Mouse (Mus musculus) frontal cortex, postnatal 25 days (tissue): Measurements from ENCODE around the gene Dglucy.

Experiments used
- DNase-seq, 2 experiments: peaks; one replicate each; pipeline ENCODE4 v3.0.0; 2022; ENCODE audit warnings: low spot score in 2 of 2

Dglucy gene

DNA sequence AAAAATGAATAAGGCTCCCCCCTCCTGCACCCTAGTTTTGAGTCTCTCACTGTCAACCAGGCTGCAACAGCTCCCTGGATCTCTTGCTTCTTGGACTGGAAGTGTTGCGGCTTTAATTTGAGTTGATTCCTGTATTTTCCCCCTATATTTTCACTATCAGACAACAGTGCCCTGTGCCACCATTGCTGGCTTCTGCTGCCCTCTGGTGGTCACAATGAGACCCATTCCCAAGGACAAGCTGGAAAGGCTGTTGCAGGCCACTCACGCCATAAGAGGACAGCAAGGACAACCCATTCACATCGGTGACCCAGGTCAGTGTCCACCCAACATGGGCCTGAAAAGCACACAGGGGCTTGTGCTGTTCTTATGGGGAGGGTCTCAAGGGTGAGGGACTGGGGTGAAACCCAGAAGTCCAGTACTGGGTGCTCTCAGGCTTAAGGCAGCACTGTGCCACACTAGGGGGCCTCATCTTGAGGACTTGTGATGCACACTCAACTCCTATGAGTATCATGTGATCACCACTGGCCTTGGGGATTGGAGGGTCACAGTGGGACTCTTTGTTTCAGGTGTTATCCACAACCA, 62.4 kb downstream of the Dglucy start:
- DNase-seq, result peak; percentile 70 to 81

DNA sequence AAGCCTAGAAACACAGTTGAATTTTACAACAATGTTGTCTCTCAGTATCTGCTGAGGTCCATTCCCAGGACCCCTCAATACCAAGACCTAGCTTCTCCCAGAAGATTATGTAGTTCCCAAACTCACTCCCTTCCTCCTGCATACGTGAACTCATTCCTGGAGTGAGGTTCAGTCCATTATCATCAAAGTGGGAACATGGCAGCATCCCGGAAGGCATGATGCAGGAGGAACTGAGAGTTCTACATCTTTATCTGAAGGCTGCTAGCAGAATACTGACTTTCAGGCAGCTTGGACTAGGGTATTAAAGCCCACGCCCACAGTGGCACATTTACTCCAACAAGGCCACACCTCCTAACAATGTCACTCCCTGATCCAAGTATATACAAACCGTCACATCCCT, 64.3 kb downstream of the Dglucy start:
- DNase-seq, result no peak

DNA sequence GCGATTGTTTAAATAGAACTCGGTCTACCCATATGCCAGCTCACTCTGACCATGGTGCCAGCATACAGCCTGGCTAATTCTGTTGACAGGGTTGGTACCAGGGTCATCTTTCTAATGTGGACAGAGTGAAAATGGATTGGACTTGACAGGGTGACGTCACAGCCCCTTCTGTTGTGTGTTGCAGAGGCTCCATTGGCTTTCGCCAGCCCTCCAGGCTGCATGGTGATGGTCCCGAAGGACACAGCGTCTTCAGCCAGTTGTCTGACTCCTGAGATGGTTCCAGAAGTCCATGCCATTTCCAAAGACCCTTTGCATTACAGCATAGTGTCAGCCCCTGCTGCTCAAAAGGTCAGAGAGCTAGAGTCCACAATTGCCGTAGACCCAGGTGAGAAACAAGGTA, 65.7 kb downstream of the Dglucy start:
- no peak for DNase-seq

DNA sequence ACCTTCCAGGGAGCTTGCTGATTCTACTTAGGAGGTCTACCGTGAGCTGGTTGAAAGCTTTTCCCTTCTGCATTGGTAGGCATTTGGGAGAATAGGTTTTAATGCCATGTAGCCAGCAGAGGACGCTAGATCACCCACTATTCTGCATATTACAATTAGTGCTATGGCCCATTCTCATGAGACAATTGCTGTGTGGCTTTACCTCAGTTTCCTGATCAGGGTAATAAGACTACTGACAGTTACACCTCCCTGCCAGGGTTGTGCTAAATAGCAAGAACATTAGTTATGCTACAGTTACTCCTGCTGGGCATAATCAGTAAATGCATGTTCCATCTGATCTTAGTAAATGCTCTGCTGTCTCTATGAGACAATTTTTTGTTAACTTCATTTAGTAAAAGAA, 67.0 kb downstream of the Dglucy start:
- no peak for DNase-seq

DNA sequence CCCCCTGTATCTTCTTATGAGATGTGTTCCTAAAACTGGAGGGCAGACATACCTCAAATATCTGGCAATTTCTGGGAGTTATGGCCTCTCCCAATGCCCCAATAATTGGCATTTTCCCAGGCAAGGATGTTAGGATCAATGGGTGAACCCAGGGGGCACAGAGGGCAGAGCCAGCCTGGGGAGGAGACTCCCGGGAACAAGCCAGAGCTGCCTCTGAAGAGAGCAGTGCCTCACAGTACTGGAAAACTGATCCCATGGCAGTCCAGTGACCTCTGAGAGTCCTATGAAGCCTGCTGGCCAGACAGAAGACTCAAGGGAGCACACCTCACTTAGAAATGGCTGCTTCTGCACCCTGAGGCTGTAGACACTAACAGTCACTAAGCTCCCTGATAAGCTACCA, 67.7 kb downstream of the Dglucy start:
- no peak for DNase-seq

DNA sequence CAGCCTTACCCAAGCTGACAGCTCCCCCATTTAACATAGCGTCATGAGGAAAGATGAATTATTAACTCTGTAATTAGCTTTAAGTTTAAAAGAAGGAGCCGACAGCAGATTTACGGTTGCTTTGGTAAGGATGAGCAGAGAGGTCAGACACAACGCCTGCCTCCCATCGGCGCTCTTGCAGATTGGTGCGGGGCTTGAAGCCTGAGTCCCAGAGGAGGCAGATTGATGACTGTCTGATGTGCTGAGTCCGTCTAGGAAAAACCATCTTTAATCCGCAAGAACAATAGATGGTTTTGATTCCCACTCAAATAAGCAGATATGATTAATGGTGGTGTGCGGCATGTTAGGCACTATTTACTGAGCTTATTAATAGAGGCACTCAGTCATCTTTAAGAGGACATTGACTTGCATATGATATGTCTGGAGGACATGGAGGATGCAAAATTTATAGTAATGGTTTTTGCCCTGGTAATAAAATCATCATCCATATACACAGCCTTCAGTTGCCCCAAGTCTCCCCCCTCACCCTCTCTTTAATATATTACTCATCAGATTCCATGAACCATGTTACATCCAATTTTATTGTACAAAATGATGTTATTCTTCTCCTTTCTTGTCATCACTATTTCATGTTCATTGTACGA, 68.7 kb downstream of the Dglucy start:
- no peak for DNase-seq

DNA sequence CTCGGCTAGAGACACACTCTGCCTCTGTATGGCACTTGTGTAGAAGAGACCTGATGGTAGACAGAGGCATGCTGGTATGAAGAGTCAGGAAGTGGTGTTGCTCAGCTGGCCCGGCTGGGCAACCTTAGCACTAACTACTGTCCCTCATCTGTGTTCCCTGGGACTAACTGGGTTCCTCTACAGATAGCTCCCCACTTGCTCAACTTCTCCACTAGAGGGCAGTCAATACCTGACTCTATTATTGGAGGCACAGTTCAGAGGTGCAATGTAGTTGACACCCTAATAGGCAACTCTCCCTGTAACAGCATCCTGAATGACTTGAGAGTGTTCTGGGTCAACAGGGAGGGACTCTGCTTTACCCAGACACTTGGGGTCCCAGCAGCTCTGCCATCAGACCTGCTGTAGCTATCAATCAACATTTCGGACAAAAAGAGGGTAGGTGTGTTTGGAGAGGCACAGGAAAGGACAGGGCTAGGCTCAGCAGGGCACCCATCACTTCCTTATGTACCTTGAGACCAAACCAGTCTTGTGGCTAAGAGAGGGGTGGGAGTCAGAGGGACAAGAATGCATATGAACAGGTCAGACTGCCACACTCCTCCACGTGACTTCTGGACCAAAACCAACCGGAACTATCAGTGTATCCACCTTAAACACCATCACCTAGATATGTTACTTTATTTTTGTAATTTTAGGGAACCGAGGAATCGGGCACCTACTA, 70.7 kb downstream of the Dglucy start:
- DNase-seq, result peak in 1 of 2 experiments; percentile 40

DNA sequence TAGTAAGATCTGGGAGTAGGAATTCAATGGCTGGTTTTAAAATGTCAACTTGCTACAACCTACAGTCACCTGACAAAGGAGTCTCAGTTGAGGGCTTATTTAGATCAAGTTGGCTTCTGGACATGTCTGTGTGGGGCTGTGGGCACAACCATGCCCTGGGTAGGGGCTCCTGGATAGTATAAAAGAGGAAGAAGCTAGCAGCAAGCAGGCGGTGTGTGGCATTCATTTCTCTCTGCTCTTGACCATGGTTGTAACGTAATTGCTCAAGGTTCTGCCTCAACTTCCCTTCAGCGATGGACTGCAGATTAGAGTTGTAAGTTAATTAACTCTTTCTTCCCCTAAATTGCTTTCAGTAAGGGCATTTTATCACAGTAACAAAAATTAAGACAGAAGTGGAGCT, 73.5 kb downstream of the Dglucy start:
- DNase-seq, result no peak

DNA sequence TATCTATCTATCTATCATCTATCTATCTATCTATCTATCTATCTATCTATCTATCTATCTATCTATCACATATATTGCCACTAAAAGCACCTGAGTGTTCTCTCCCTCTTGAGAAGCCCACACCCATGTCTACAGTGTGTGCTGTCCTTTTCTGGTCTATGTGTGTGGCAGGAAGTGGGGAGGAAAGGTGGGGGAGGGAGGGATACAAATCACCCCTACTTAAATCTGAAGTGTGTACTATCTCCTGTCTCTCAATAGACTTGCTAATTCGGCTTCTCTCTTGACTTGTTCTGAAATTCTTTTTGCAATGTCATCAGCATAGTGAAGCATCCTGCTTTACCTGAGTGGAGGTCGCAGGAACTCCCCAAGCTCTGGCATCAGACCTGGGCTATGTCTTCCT, 77.5 kb downstream of the Dglucy start:
- no peak for DNase-seq

DNA sequence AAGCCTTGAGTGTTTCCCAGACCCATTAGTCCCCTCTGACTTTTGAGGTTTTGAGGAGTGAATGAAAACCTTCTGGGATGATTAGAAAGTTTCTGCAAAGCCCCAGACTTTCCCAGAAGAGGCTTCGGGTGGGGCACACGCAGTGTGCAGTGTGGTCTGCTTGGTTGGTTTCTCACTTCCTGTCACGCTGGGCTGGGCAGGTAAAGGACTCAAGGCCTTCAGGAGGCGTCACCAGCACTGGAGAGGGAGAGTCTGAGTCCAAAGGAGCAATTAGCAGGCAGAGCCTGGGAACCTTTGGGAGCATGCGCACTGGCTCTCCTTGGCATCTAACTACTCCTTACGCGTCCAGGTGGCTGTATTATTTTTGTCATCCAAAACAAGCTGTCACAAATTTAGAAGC, 78.9 kb downstream of the Dglucy start:
- no peak for DNase-seq

DNA sequence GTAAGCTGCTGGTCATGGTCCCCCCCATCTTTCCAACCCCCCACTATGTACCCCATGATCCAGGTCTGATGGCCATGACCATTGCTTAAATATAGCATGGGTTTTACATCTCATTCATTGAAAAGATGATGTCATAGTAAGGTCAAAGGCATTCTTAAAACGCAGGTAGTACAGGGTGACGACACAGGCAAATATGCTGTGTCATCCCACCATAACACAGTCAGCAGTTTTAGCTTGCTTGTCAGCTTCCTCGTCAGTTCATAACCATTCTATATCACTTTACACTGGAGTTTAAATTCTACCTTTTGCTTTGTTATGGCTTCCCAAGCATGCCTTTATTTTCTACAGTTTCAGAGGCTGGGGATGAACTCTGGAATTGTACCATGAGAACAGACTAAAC, 83.4 kb downstream of the Dglucy start:
- DNase-seq, result no peak

DNA sequence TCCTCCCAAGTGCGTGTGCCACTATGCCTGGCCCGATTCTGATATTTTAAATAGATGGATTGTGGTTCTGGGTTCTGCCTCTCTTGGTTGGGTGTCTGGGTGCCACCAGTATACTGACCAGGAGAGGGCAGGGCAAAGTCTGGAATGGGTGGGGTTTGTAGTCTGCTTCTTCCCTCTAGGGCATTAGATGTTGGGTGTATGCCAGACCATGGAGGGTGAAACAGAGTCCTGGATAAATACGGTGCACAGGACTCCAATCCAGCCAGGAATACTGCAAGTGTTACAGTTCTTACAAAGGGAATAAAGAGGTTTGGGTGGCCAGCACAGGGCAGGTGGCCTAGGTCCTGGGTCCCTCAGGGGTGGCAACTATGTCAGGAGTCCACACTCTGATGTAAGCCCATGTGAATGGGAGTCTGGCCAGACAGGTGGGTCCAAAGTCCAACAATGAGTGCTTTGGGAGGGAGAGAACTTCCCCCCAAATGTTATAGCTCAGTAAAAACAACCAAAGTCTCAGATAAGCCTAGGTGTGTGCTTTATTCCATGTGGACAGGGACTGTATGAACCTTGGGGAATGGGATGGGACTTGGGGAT, 84.1 kb downstream of the Dglucy start:
- DNase-seq, result no peak

DNA sequence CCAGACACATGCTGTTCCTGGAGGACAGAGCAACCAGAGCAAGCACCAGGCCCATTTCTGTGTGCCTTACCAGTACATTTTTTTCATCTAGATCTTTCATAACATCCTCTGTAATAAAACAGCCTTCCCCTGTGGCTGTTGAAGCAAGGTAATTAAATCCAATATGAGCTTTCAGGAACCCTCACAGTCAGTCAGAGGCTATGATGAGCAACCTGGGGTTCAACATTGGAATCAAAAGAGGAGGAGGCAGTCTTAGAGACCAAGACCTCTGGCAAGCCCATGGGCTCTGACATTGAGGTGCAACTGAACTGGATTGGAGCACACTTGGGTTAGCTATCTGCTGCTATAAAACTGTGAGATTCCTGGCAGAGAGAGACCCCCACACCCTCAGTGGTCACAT, 86.2 kb downstream of the Dglucy start:
- no peak for DNase-seq

DNA sequence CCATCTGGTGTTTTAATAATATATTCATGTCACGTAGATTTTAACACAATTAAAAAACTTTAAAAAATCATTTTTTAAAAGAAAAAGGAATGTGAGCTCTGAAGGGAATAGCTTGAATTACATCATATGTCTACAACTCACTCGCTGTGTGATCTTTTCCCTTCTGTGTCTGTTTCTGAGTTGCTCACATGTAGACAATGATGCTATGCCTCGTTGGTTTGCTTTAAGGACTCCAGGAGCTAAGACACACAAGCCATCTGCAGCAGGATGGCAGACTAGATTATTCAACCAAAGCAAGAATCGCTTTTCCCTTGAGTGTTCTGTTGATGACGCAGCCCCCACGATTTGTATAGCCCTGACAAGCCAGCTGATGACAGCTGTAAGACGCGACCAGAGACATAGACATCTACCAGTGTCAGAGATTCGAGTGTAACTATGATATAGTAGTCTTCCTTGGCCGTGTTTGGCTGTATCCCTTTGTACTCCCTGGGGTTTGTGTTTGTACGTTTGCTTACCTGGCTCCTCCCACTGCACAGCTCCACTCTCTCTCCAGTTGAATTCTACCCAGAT, 86.7 kb downstream of the Dglucy start:
- no peak for DNase-seq

DNA sequence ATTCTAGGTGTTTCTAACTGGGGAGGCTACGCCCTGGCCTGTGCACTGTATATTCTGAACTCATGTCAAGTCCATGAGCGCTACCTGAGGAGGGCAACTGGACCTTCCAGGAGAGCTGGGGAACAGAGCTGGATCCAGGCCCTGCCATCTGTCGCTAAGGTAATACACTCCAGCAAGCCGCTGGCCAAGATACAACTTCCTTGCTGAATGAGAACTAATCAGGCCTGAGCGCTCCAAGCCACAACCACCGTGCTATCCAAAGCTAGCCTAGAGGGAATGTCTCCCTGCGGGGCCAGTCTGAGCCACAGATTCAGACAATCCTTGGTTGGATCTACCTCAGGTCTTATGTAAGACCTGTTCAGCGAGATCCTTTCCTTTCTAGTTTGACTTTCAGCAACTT, 88.2 kb downstream of the Dglucy start:
- DNase-seq, result no peak

DNA sequence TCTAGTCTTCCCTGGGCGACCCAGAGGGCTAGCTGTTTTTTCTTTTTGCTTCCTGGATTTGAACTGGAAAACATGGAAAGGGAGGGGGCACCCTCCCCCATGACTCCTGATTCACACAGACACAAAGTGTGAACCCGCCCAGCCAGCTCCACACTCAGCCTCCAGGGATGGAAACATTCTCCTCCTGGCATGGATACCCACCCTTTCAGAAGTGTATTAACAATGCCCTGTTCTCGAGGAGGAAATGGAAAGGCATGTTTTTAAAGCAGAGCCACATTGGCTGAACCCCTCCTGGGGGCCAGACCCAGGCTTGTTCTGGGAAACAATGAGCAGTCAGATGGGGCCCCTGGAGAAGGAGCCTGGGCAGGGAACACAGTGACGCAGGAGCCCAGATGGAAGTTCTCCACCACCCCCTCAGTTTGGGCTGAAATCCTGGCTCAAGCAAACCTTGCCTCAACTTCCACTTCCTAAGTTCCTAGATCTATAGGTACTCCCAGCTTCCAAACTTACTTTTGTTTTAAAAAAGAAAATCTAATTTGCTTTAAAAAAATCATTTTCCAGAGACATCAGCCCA, 89.3 kb downstream of the Dglucy start:
- DNase-seq, result no peak

DNA sequence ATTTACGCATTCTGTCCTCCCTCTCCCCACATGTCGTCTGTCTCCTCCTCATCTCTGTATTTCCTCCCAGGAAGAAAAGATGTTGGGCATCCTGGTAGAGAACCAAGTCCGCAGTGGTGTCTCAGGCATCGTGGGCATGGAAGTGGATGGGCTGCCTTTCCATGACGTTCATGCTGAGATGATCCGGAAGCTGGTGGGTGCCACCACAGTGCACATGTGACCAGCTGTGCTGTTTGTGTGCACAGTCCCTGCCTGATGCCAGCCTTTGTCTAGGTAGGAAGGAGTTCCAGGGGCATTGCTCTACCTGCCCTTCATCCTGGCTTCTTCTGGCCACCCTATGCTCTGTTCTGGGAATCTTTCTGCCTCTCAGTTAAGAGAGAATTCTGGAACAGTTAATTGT, 92.4 kb downstream of the Dglucy start:
- no peak for DNase-seq

DNA sequence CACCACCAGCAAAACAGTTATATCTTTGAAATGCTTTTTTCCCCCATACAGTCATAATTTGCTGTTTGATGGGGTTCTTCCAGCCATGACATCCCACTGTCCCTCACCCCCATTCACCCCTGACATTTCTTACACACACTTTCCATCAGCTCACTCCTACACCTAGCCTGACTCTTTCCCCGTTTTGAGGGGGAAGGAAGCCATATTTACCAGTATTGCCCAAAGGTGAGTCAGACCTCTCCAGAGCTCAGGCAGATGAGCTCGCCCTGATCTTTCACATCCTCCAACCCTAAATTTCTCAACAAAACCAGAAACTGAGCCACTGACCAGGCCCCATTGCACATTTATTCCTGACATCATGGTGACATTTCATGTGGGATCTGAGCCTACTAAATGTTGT, 93.0 kb downstream of the Dglucy start:
- no peak for DNase-seq

DNA sequence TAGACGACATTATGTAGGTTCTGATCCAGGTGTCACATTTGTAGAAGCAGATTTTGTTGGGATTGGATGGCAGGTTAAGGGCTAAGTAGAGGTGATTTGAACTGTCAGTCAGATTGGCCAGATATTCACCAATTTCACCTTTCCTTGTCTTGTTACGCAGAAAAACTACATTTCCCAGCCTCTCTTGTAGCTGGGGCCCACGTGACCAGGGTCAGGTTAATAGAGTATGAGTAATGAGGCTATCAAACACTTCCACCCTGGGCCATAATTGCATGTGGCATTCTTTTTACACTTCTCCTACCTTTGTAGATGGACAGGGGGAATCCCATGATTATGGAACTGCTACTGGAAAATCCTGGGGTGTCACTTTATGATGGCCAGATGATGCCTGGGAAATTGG, 94.8 kb downstream of the Dglucy start:
- DNase-seq, result no peak

DNA sequence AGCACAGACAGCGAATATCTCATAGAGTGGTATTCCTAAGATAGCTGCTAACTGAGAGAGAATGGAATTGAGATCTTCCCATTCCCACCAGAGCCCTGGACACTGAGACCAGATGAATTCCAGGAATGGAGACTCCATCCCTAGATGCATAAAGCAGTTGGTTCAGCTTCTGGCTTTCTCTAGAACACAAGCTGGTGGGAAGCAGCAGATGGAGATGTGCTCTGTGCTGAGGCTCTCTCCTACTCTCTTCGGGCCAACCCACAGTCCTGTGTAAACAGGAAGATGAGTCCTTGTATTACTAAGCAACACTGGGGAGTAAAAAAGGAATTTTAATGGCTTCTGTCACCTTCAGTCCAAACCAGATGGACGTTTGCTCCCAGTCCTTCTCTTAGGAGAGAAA, 96.7 kb downstream of the Dglucy start:
- no peak for DNase-seq

DNA sequence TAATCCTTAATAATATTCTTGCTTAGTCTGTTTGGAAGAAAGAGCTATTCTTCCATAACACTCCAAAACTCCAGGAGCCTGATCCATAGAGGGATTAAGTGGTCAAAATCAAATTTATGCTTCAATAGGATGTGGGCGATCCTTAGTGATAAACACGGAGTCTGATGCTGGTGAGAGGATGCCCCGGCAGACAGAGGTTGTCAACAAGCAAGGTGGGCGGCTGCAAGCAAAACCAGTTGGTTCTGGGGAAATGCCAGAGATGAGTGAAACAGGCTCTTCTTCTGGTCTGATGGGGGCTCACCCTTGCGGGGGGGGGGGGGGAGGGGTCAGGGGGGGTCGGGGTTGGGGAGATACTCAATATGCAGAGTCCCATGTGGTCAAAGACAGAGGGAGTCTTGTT, 97.1 kb downstream of the Dglucy start:
- no peak for DNase-seq

DNA sequence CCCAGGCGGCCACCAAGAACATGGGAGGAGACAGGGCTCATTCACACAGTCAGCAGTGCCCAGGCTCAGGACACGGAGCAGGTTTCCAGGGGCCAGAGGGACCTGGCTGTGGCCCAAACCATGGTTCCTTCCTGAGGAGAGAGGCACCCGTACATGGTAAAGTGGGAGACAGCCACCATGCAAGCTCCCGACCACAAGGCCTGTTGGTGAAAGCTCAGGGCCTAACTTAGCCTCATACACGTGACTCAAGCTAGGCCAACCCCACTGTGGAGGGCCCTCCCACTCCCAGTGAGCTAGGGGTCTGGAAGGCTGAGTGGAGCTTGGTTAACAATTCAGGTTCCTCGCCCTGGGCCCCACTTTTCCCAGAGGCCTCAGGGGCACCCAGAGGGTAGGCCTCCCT, 99.1 kb downstream of the Dglucy start:
- no peak for DNase-seq
